Mouse (Mus musculus) lung, adult 2 months (tissue): ENCODE measurements around the gene Cln3. TPM values are rescaled to one million over a fixed set of nuclear protein-coding genes. Genes with fewer than 3 reads are reported as not detected.
A peak's percentile ranks its signal among the peaks of the same experiment; 100 is the strongest.

Source experiments
- DNase-seq: peaks from one replicate; pipeline ENCODE4 v3.0.0; 2022
- H3K4me1 ChIP-seq: fragments of 200-500 bp; 2 replicates; pipeline ENCODE4 v1.6.1; 2011; ENCODE audit warnings: low read length; ENCODE audit not compliant: control insufficient read depth, insufficient read depth
- H3K4me3 ChIP-seq: fragments of 200-500 bp; replicated peaks from 2 replicates; pipeline ENCODE3; 2011; ENCODE audit warnings: low read depth, mild to moderate bottlenecking, control low read depth, low read length; ENCODE audit errors: extremely low read depth
- CTCF ChIP-seq: fragments of 200-500 bp; IDR thresholded peaks from 2 replicates; pipeline ENCODE4 v1.5.1; 2011; ENCODE audit warnings: mild to moderate bottlenecking, low read length, control low read depth; ENCODE audit not compliant: insufficient read depth
- POLR2A ChIP-seq: fragments of 200-500 bp; IDR thresholded peaks from 2 replicates; pipeline ENCODE4 v1.6.1; 2011; ENCODE audit warnings: low read depth, mild to moderate bottlenecking, control low read depth, low read length, borderline replicate concordance; ENCODE audit errors: extremely low read depth
- WGBS: fragments of 180-500 bp; shearing (Covaris S2); methylation state at CpG from one replicate; pipeline ENCODE4 v1.1.7; 2018; 5-methylcytosine and 5-hydroxymethylcytosine counted together
- polyA plus RNA-seq: library from polyadenylated mRNA; depleted of rRNA; stranded (reverse); fragments of >200 nt; gene quantifications from 2 replicates; pipeline ENCODE4 v1.2.3, GENCODE M21; 2012

The Cln3 gene
- polyA plus RNA-seq, 1 experiment = 104 TPM

GRCm38 (mm10) chr7:126623381-126623780, 37.8 kb upstream of the Cln3 start:
- H3K4me3 ChIP-seq = no peak overlapping the region
- no peak for DNase-seq
- no peak for TF ChIP-seq CTCF
- no peak for TF ChIP-seq POLR2A
- H3K4me1 ChIP-seq = peaks cover 3% of the 10 kb centered on the region
- 60% methylated on average over 1 of the region's 1 CpGs for WGBS

DNA sequence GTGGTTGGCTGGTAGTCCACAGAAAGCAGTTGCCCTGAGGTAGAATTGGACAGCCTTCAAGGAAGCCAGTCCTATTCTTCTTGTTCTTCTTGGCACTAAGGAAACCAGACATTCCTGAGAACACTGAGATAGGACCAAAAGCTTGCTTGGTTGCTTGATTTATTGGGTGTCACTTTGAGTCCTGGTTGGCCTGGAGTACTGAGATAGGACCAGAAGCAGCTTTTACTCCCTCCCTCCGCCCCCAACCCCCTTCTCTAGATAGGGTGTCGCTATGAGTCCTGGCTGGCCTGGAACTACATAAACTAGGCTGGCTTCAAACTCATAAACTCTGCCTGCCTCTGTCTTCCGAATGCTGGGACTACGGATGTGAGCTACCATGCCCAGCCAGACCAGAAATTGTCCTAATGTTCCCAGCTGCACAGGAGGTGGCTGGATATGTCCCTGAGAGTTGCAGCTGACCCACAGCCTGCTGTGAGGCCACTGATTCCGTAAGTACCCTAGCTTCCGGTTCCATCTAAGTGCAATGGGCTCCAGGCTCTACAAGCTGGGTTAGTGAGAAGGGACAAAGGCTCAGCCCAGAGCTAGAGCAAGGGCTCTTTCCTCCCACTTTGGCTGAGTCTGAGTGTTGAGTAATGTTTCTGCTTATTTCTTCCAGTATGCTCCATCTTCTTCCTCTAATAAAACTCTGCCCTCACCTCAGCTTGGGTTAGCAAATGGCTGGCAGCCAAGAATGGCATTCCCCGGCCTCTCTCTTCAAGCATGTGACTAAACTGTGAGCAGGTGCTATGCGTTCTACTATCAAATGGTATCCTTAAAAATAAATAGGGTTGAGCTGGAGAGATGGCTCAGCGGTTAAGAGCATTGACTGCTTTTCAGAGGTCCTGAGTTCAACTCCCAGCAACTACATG, 36.1 kb upstream of the Cln3 start:
- TF ChIP-seq POLR2A = peak; percentile 5; the same call in 1 of the 2 replicates
- no peak for TF ChIP-seq CTCF

DNA sequence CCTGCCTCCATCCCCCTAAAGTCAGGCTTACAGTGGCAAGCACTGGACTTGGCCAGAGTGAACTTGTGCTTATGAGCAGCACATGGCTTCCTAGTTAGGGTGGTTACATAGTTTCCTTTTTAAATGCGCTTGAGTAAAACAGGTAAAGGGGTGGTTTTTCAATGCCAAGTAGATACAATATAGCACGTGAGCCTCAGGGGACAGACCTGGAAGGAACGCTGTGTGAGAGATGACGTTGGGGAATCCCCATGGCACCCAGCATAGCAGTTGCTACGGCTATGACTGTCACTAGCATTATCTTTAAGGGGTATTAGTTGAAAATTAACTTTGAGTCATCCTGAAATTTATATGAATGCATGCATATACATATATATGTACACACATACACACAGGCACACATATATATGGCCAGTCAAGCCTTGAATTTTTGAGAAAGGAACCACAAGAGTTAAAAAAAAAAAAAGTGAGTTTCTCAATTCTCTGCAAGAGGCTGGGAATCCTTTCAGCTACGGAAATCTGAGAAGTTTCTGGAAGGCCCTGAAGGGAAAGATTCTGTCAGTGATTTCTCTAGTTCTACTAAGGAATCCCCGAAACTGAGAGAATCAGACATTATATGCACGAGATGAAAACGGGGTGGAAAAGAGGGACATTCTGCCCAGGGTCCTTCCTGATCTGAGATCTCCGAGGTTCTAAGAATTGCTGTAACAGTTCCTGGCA, 34.1 kb upstream of the Cln3 start:
- H3K4me3 ChIP-seq = no peak overlapping the region
- TF ChIP-seq POLR2A (no peak), CTCF (no peak)
- WGBS = 61% methylated on average over 10 of the region's 10 CpGs
- DNase-seq = no peak
- H3K4me1 ChIP-seq = no peaks in the 10 kb centered on the region; the same call in none of the 2 replicates

More for the DNA sequence above, 36.1 kb upstream of the Cln3 start:
- DNase-seq = no peak
- Histone ChIP-seq H3K4me3 (no peak overlapping the region), H3K4me1 (no peaks in the 10 kb centered on the region; the same call in none of the 2 replicates)
- 53% methylated on average over 9 of the region's 9 CpGs for WGBS

DNA sequence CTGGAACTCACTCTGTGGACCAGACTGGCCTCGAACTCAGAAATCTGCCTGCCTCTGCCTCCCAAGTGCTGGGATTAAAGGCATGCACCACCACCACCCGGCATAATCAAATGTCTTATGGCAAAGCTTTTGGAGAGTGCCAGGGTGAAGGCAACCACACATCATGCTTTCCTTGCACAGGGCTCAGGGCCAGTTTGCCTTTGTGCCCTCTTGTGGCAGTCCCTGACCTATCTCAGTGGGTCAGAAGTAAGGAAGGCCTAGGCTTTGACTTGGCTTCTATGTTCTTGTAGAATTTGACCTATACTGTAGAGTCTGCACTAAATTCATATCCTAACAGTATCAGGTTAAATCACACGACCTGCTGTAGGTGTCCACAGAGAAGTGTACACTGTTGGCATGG, 31.1 kb upstream of the Cln3 start:
- Histone ChIP-seq H3K4me1 (no peaks in the 10 kb centered on the region), H3K4me3 (no peak overlapping the region)
- DNase-seq = no peak
- TF ChIP-seq CTCF = peak; percentile 36; the same call in 1 of the 2 replicates
- no peak for TF ChIP-seq POLR2A
- 64% methylated on average over 3 of the region's 3 CpGs for WGBS

GRCm38 (mm10) chr7:126612736-126613135, 27.1 kb upstream of the Cln3 start:
- TF ChIP-seq POLR2A (no peak), CTCF (no peak)
- 77% methylated on average over 3 of the region's 3 CpGs for WGBS
- Histone ChIP-seq H3K4me3 (no peak overlapping the region), H3K4me1 (no peaks in the 10 kb centered on the region)
- no peak for DNase-seq

DNA sequence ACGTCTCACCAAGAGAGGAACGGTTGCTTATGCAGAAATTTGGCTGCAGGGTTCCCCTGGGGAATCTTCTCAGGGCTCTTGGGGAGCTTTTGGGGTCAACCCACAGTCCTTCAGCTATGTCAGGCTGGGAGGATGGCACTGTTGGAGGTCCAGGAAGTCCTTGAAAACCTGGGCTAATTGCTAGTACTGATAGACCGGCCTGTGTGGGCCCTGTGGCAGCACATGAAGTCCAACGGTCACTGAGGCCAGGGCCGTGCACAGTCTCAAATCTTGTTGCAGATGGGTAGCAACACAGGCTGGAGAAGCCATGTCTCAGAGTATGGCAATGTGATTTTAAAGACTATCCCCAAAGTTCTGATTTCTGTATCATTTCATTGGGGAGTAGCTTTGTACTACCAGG, 22.2 kb upstream of the Cln3 start:
- Histone ChIP-seq H3K4me3 (no peak overlapping the region), H3K4me1 (no peaks in the 10 kb centered on the region)
- 76% methylated on average over 5 of the region's 5 CpGs for WGBS
- no peak for TF ChIP-seq POLR2A
- no peak for TF ChIP-seq CTCF
- no peak for DNase-seq

GRCm38 (mm10) chr7:126607064-126607463, 21.4 kb upstream of the Cln3 start:
- peak; percentile 17 for DNase-seq
- H3K4me3 ChIP-seq = no peak overlapping the region
- no peaks in the 10 kb centered on the region for H3K4me1 ChIP-seq
- TF ChIP-seq POLR2A (no peak), CTCF (no peak)
- WGBS = 54% methylated on average over 3 of the region's 3 CpGs

- 38% methylated on average over 5 of the region's 5 CpGs for WGBS
- TF ChIP-seq CTCF (no peak), POLR2A (no peak)
- H3K4me1 ChIP-seq = no peaks in the 10 kb centered on the region
- H3K4me3 ChIP-seq = no peak overlapping the region
- DNase-seq = no peak
Observed at GRCm38 (mm10) chr7:126606611-126607010, 21.0 kb upstream of the Cln3 start.

DNA sequence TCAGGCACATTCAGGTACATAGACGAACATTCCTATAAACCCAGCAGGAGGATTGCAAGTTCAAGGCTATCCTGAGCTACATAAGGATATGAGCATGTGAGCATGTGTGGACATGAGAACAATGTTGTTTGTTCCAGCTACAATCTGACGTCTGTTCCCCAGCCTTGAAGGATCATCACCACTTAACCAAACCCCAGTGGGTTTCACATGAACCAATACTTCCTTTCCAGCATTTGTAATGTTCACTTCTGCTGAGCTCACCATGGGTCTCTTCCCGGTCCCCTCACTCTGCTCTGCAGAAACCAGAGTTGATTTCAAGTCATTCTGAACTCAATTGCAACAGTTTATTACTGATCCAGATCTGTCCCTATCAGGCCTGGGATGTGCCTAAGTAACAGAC, 17.0 kb upstream of the Cln3 start:
- H3K4me3 ChIP-seq = no peak overlapping the region
- TF ChIP-seq CTCF = no peak
- no peak for TF ChIP-seq POLR2A
- DNase-seq = no peak
- WGBS = 74% methylated on average over 3 of the region's 3 CpGs
- H3K4me1 ChIP-seq = no peaks in the 10 kb centered on the region

GRCm38 (mm10) chr7:126601896-126602295, 16.3 kb upstream of the Cln3 start:
- TF ChIP-seq POLR2A (no peak), CTCF (no peak)
- DNase-seq = no peak
- Histone ChIP-seq H3K4me1 (no peaks in the 10 kb centered on the region), H3K4me3 (no peak overlapping the region)
- 28% methylated on average over 5 of the region's 5 CpGs for WGBS
